Mouse (Mus musculus) C2C12 (cell line): ENCODE measurements at regions not wholly inside any gene's neighbourhood (a gene's known extent, or its start where the extent isn't known, plus 50 kb on each side); places are given as distances from the start of the nearest gene placed in this dataset.

Source experiments
- CEBPB ChIP-seq: IDR thresholded peaks from one replicate; pipeline ENCODE4 v1.6.1; 2011; ENCODE audit warnings: low read depth, mild to moderate bottlenecking, control low read depth, moderate library complexity
- CTCF ChIP-seq: IDR thresholded peaks from one replicate; pipeline ENCODE4 v1.5.1; 2011; ENCODE audit not compliant: control insufficient read depth, insufficient read depth, insufficient read length
- MAX ChIP-seq: IDR thresholded peaks from one replicate; pipeline ENCODE4 v1.6.1; 2011; ENCODE audit warnings: mild to moderate bottlenecking, control low read depth
- USF1 ChIP-seq: IDR thresholded peaks from one replicate; pipeline ENCODE4 v1.6.1; 2011; ENCODE audit warnings: low read depth, mild to moderate bottlenecking, control low read depth, moderate library complexity

DNA sequence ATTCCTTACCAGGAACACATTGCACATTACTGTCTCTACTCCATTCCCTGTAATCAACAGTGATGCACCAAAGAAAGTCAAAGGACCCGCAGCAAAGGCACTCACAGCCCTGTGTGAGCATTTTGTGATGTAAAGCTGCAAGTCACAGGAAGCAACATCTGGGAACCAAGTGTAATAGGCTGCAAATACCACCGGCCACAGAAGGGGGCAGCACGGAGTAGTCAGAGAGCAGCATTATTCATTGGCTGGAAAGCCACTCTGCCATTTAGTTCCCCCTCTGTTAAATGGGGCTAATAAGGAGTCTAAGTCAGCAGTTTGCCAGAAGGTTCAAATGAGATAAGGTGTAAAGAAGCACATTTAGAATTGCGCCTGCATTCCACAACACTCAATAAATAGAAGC lies 231.0 kb downstream of the Hs3st3b1 start:
- TF ChIP-seq CTCF (peak; percentile 2), CEBPB (no peak), USF1 (no peak), MAX (no peak)
